Mouse (Mus musculus) ES-Bruce4 (cell line): ENCODE data around the gene Prss16.

ENCODE experiments used
- CTCF ChIP-seq: IDR thresholded peaks from one replicate; pipeline ENCODE4 v1.8.1; 2011; ENCODE audit warnings: low read depth, low read length
- EP300 ChIP-seq: IDR thresholded peaks from 2 replicates; pipeline ENCODE4 v1.6.1; 2011; ENCODE audit warnings: low read depth, low read length; ENCODE audit not compliant: insufficient read depth
- POLR2A ChIP-seq: IDR thresholded peaks from one replicate; pipeline ENCODE4 v1.8.1; 2011; ENCODE audit warnings: low read length; ENCODE audit not compliant: insufficient read depth

DNA sequence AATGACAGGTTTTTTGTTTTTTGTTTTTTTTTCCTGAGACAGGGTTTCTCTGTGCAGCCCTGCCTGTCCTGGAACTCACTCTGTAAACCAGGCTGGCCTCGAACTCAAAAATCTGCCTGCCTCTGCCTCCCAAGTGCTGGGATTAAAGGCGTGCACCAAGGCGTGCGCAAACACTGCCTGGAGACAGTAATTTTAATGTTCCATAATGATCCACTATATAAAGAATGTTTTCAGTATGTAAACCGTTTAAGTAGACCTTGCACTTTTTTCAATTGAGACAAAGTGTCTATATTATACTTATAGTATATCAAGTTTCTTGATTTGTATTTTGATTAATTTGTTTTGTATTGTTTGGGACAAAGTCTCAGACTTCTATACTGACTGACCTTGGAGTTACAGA lies 29.8 kb upstream of the Prss16 start:
- no peak for TF ChIP-seq POLR2A
- TF ChIP-seq CTCF, result no peak
- no peak for TF ChIP-seq EP300
